Mouse (Mus musculus): ENCODE measurements around the gene Trmt44. TPM values are rescaled to one million over a fixed set of nuclear protein-coding genes. Genes with fewer than 3 reads are reported as not detected.

Trmt44 gene
- polyA plus RNA-seq, 1 experiment from 2014 or later = 9.8 TPM

DNA sequence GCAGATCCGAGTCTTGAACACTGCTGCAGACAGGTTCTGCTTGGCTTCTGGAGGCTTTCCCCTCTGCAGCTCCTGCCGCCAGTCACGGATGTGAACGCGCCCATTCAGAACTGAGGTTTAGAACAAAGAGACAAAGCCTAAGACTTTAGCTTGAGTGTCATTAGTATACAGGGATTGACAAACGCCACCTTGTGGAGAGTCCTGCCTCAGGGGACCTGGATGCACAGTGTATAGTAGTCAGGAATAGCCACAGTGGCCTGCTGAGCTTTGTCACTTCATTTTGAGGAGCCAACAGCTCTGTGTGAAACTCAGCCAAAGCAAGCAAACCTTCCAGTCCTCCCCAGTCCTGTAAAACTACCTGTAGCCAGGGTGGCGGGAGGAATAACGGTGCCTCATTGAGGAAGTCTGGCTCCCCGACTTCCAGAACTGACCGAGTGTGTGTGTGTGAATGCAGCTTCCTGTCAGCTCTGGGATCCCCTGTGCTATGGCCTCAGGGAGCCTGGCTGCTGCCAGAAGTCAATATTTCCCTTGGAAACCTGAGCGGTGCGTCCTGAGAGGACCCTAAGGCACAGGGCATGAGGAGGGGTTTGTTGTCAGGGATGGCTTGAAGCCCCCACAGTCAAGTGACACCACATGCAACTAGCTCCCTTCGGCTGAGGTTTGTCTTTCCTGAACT, 16.8 kb downstream of the Trmt44 start:
- no peaks in the 10 kb centered on the region for H3K9me3 ChIP-seq
- ATAC-seq (ENCODE audit: low FRiP score) = no peak
- H3K4me2 ChIP-seq = no peak overlapping the region
- no peaks in the 10 kb centered on the region for H3K27me3 ChIP-seq
- H3K4me3 ChIP-seq (replicated peaks) = no peak overlapping the region
- WGBS = 61% methylated on average over 13 of the region's 13 CpGs
- no peak overlapping the region for H3K9ac ChIP-seq
- H3K4me1 ChIP-seq = no peaks in the 10 kb centered on the region
- H3K27ac ChIP-seq = no peak overlapping the region
- peaks cover 68% of the 10 kb centered on the region for H3K36me3 ChIP-seq (replicated peaks)

DNA sequence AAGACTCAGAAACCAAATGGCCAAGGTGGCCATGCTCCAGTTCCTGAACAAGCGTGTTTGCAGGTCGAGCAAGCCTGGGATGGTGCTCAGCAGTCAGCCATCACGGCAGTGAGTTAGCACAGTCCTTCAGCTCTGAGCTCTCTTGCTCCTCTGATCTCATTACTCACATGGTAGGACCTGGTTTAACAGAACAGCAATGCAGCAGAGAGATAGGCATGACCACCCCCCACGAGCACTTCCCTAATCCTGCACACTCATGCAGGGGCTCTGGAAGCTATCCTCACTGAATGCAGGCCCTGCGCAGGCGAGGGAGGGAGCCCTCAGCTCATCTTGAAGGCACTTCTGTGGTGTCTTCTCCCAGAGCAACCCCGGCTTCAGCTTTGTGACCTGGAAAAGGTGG, 18.5 kb downstream of the Trmt44 start:
- Histone ChIP-seq H3K9ac (no peak overlapping the region), H3K4me2 (no peak overlapping the region), H3K27ac (no peak overlapping the region), H3K4me1 (0 out of 2 replicates have a peak, but pooled peaks cover 7% of the 10 kb centered on the region), H3K36me3 (replicated peaks) (peaks cover 51% of the 10 kb centered on the region), H3K4me3 (replicated peaks) (no peak overlapping the region), H3K9me3 (no peaks in the 10 kb centered on the region), H3K27me3 (no peaks in the 10 kb centered on the region)
- ATAC-seq (ENCODE audit: low FRiP score) = no peak
- 86% methylated on average over 7 of the region's 7 CpGs for WGBS

DNA sequence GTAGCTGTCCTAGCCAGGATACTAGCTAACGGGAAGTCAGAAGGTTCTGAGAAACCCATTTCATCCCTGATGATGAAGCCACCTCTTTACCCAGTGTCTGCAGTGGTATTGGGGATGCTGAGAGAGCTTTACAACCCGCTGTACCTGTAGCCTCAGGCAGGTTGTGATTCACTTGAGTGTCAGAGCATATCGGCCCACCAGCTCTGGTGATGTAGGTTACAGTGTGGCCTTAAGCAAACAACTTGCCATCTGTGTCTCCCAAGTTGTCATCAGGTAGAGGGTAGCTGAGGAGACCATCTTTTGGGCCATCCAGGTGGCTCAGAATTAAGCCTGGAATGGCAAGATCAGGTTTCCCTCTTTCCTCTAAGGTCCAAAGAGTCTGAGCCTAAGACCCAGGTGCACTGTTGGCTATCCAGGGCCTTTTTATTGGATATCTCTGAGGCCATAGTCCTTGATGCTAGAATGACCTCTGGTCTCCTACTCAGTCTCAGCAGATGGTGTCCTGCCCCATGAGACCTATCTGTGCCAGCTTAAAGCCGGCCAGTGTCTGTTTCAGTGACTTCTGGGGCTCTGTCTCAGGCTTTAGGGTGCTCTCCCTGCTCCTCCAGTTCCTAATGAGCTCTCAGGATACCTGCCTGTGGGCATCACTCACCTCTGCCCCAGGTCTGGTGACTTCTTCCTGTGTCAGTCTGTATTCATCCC, 21.9 kb downstream of the Trmt44 start:
- H3K4me1 ChIP-seq = 0 out of 2 replicates have a peak, but pooled peaks cover 7% of the 10 kb centered on the region
- WGBS = 88% methylated on average over 4 of the region's 4 CpGs
- no peak overlapping the region for H3K27ac ChIP-seq
- H3K27me3 ChIP-seq = no peaks in the 10 kb centered on the region
- peaks cover 28% of the 10 kb centered on the region for H3K36me3 ChIP-seq (replicated peaks)
- H3K4me2 ChIP-seq = no peak overlapping the region
- no peaks in the 10 kb centered on the region for H3K9me3 ChIP-seq
- no peak overlapping the region for H3K4me3 ChIP-seq (replicated peaks)
- no peak overlapping the region for H3K9ac ChIP-seq
- ATAC-seq (ENCODE audit: low FRiP score) = no peak

- H3K36me3 ChIP-seq (replicated peaks) = peaks cover 19% of the 10 kb centered on the region
- no peak overlapping the region for H3K27ac ChIP-seq
- no peak overlapping the region for H3K4me2 ChIP-seq
- H3K4me1 ChIP-seq = 0 out of 2 replicates have a peak, but pooled peaks cover 7% of the 10 kb centered on the region
- H3K9ac ChIP-seq = no peak overlapping the region
- WGBS = 50% methylated on average over 7 of the region's 7 CpGs
- no peaks in the 10 kb centered on the region for H3K27me3 ChIP-seq
- no peaks in the 10 kb centered on the region for H3K9me3 ChIP-seq
- no peak for ATAC-seq (ENCODE audit: low FRiP score)
- H3K4me3 ChIP-seq (replicated peaks) = no peak overlapping the region
Observed at GRCm38 (mm10) chr5:35551855-35552837, 22.7 kb downstream of the Trmt44 start.

DNA sequence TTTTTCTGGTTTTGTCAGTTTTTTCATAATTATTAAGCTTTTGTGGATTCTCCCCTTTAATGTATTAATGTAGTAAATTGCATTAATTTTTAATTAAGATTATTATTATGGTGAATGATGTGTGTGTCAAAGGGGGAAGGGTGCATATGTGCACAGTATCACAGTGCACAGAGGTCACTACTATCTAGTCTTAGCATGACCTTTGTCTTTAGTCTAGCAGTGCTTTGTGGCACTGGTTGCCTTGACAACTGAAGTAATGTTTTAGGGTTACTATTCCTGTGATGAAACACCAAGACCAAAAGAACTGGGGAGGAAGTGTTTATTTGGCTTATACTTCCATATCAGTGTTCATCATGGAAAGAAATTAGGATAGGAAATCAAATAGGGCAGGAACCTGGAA, 28.7 kb downstream of the Trmt44 start:
- Histone ChIP-seq H3K9ac (no peak overlapping the region), H3K36me3 (replicated peaks) (no peaks in the 10 kb centered on the region), H3K4me2 (no peak overlapping the region), H3K27me3 (peaks cover 3% of the 10 kb centered on the region; the same call in 1 of the 2 replicates), H3K4me1 (no peaks in the 10 kb centered on the region), H3K4me3 (replicated peaks) (no peak overlapping the region), H3K27ac (no peak overlapping the region), H3K9me3 (no peaks in the 10 kb centered on the region)
- ATAC-seq (ENCODE audit: low FRiP score) = no peak

- Histone ChIP-seq H3K4me2 (no peak overlapping the region), H3K4me1 (0 out of 2 replicates have a peak, but pooled peaks cover 3% of the 10 kb centered on the region), H3K36me3 (replicated peaks) (no peaks in the 10 kb centered on the region), H3K27me3 (peaks cover 3% of the 10 kb centered on the region; the same call in 1 of the 2 replicates), H3K27ac (no peak overlapping the region), H3K4me3 (replicated peaks) (no peak overlapping the region), H3K9ac (no peak overlapping the region), H3K9me3 (no peaks in the 10 kb centered on the region)
- no peak for ATAC-seq (ENCODE audit: low FRiP score)
- WGBS = 76% methylated on average over 4 of the region's 4 CpGs
Observed at GRCm38 (mm10) chr5:35541059-35541790, 33.6 kb downstream of the Trmt44 start.

DNA sequence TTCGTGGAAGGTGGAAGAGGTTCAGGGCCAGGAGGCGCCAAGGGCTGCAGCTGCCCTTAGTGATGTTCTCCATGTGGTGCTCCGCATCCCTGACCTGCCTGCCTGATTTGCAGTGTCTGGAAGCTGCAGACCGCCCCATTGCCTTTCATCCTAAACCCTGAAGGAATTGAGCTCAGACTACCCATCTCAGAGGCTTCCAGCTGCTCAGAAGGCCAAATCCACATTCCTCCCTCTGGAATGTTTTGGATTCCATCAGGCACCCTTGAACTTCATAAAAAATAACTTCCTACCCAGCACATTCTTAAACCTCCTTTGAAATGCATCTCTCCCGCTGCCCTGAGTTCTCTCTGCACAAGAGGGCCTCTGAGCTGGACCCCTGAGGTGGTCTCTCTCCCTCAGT, 34.3 kb downstream of the Trmt44 start:
- H3K27ac ChIP-seq = no peak overlapping the region

GRCm38 (mm10) chr5:35539576-35539975, 35.3 kb downstream of the Trmt44 start:
- Histone ChIP-seq H3K36me3 (replicated peaks) (no peaks in the 10 kb centered on the region), H3K27ac (no peak overlapping the region), H3K9me3 (no peaks in the 10 kb centered on the region), H3K4me3 (replicated peaks) (no peak overlapping the region), H3K27me3 (peaks cover 3% of the 10 kb centered on the region; the same call in 1 of the 2 replicates), H3K4me1 (0 out of 2 replicates have a peak, but pooled peaks cover 3% of the 10 kb centered on the region), H3K9ac (no peak overlapping the region), H3K4me2 (no peak overlapping the region)
- WGBS = 57% methylated on average over 4 of the region's 4 CpGs
- no peak for ATAC-seq (ENCODE audit: low FRiP score)

More for the DNA sequence above, 34.3 kb downstream of the Trmt44 start:
- H3K4me3 ChIP-seq (replicated peaks) = no peak overlapping the region
- WGBS = 66% methylated on average over 5 of the region's 5 CpGs
- H3K4me2 ChIP-seq = no peak overlapping the region
- H3K9ac ChIP-seq = no peak overlapping the region
- no peaks in the 10 kb centered on the region for H3K9me3 ChIP-seq
- H3K4me1 ChIP-seq = 0 out of 2 replicates have a peak, but pooled peaks cover 3% of the 10 kb centered on the region
- H3K36me3 ChIP-seq (replicated peaks) = no peaks in the 10 kb centered on the region
- no peak for ATAC-seq (ENCODE audit: low FRiP score)
- H3K27me3 ChIP-seq = peaks cover 3% of the 10 kb centered on the region; the same call in 1 of the 2 replicates

DNA sequence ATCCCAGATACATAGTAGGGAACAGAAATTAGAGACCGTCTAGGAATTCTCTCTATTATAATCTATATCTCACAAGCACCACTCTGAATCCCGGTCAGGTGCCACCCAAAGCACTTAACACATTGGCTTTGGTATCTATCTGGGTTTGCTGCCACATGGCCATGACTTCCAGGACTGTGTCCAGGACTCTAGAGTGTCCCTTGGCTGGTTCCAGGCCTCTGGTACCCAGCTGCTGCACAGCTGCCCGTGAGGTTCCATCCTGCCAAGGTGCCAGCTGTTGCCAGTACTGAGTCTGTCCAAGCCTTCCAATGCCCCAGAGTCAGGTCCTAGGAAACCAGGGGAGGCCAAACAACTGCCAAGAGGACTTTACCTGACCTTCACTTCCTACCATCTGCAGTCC, 36.8 kb downstream of the Trmt44 start:
- H3K9me3 ChIP-seq = no peaks in the 10 kb centered on the region
- H3K27me3 ChIP-seq = peaks cover 3% of the 10 kb centered on the region; the same call in 1 of the 2 replicates
- H3K36me3 ChIP-seq (replicated peaks) = no peaks in the 10 kb centered on the region
- no peak overlapping the region for H3K9ac ChIP-seq
- H3K4me3 ChIP-seq (replicated peaks) = no peak overlapping the region
- ATAC-seq (ENCODE audit: low FRiP score) = no peak
- 0 out of 2 replicates have a peak, but pooled peaks cover 3% of the 10 kb centered on the region for H3K4me1 ChIP-seq
- no peak overlapping the region for H3K4me2 ChIP-seq
- H3K27ac ChIP-seq = no peak overlapping the region
- WGBS = 84% methylated on average over 3 of the region's 3 CpGs

GRCm38 (mm10) chr5:35537474-35537873, 37.4 kb downstream of the Trmt44 start:
- no peaks in the 10 kb centered on the region for H3K36me3 ChIP-seq (replicated peaks)
- no peak for ATAC-seq (ENCODE audit: low FRiP score)
- no peak overlapping the region for H3K4me2 ChIP-seq
- 58% methylated on average over 1 of the region's 1 CpGs for WGBS
- H3K4me3 ChIP-seq (replicated peaks) = no peak overlapping the region
- H3K4me1 ChIP-seq = 0 out of 2 replicates have a peak, but pooled peaks cover 3% of the 10 kb centered on the region
- no peaks in the 10 kb centered on the region for H3K9me3 ChIP-seq
- no peak overlapping the region for H3K27ac ChIP-seq
- H3K27me3 ChIP-seq = 0 out of 2 replicates have a peak, but pooled peaks cover 3% of the 10 kb centered on the region
- no peak overlapping the region for H3K9ac ChIP-seq

- 0 out of 2 replicates have a peak, but pooled peaks cover 3% of the 10 kb centered on the region for H3K4me1 ChIP-seq
- no peak overlapping the region for H3K9ac ChIP-seq
- ATAC-seq (ENCODE audit: low FRiP score) = no peak
- H3K27ac ChIP-seq = no peak overlapping the region
- no peaks in the 10 kb centered on the region for H3K9me3 ChIP-seq
- H3K4me2 ChIP-seq = no peak overlapping the region
- H3K4me3 ChIP-seq (replicated peaks) = no peak overlapping the region
- 64% methylated on average over 3 of the region's 3 CpGs for WGBS
- no peaks in the 10 kb centered on the region for H3K36me3 ChIP-seq (replicated peaks)
- peaks cover 14% of the 10 kb centered on the region for H3K27me3 ChIP-seq
Observed at GRCm38 (mm10) chr5:35536271-35536670, 38.6 kb downstream of the Trmt44 start.

Data from forebrain, embryonic 12.5 days (tissue).